Mouse (Mus musculus) lung, embryonic 15.5 days (tissue): Measurements from ENCODE around the gene Mindy4. TPM values are rescaled to one million over a fixed set of nuclear protein-coding genes. Genes with fewer than 3 reads are reported as not detected.

ENCODE experiments used
- ATAC-seq: fragments of 200-750 bp; cut with Nextera tagmentation; 2 replicates; pipeline ENCODE4 v1.8.0; 2017; ENCODE audit warnings: moderate number of reproducible peaks, borderline replicate concordance; ENCODE audit not compliant: low FRiP score, low TSS enrichment; ENCODE audit errors: extremely low read depth
- H3K27ac ChIP-seq: fragments of 300-500 bp; sonication (generic); 2 replicates; pipeline ENCODE4 v1.5.1; 2015; ENCODE audit warnings: moderate library complexity, mild to moderate bottlenecking, inconsistent platforms
- H3K27me3 ChIP-seq: fragments of 300-500 bp; sonication (generic); 2 replicates; pipeline ENCODE4 v1.6.1; 2015; ENCODE audit warnings: inconsistent platforms
- H3K36me3 ChIP-seq: fragments of 300-500 bp; sonication (generic); 2 replicates; pipeline ENCODE4 v1.6.1; 2015; ENCODE audit warnings: inconsistent platforms
- H3K4me1 ChIP-seq: fragments of 300-500 bp; sonication (generic); 2 replicates; pipeline ENCODE4 v1.6.1; 2015; ENCODE audit warnings: inconsistent platforms
- H3K4me2 ChIP-seq: fragments of 300-500 bp; sonication (generic); 2 replicates; pipeline ENCODE4 v1.6.1; 2015; ENCODE audit warnings: inconsistent platforms, mild to moderate bottlenecking, moderate library complexity
- H3K4me3 ChIP-seq: fragments of 300-500 bp; sonication (generic); 2 replicates; pipeline ENCODE4 v1.5.1; 2015; ENCODE audit warnings: mild to moderate bottlenecking, inconsistent platforms
- H3K9ac ChIP-seq: fragments of 300-500 bp; sonication (generic); 2 replicates; pipeline ENCODE4 v1.6.1; 2015; ENCODE audit warnings: inconsistent platforms
- H3K9me3 ChIP-seq: fragments of 300-500 bp; sonication (generic); 2 replicates; pipeline ENCODE4 v1.6.1; 2016; ENCODE audit warnings: inconsistent platforms
- WGBS: fragments of 180-500 bp; shearing (Covaris S2); methylation state at CpG from one replicate; pipeline ENCODE4 v1.1.7; 2015; 5-methylcytosine and 5-hydroxymethylcytosine counted together
- polyA plus RNA-seq: library from polyadenylated mRNA; unstranded; fragments of >200 nt; fragmentation: Nextera tagmentation; extraction: Ambion mirVana; gene quantifications from 2 replicates; pipeline ENCODE4 v1.2.1, GENCODE M21; 2015

The Mindy4 gene
- polyA plus RNA-seq, 1 experiment from 2014 or later = 16.4 TPM

DNA sequence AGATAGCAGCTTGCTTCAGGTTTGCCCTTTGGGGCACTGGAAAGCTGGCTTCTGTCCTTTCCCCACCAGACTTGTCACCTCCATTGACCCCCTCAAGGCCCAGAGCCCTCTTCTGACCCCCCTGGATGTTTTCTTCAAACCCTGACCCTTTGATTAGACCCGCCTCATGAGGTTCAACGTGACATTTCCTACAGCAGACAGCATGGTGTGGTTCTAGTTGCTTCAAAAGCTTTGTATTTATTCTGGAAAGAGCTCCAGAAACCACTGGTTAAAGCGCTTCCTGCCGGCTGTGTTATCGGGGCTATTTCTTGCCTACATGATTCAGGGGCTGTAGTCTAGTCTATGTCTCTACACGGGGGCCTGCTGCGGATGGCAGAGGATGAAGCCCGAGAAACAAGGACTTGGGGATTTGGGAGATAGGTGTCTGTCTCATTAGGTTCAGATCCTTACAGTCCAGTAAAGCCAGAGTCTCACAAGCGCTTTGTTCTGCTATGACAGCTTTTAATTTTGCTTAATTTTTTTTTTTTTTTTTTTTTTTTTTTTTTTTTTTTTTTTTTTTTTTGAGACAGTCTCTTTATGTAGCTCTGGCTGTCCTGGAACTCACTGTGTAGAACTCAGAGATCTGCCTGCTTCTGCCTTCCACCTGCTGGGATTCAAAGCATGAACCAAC is 37.5 kb downstream of the Mindy4 start:
- Histone ChIP-seq H3K4me1 (peaks cover 32% of the 10 kb centered on the region), H3K36me3 (no peaks in the 10 kb centered on the region; the same call in 1 of the 2 replicates), H3K27me3 (no peaks in the 10 kb centered on the region), H3K9ac (no peak overlapping the region), H3K4me2 (no peak overlapping the region), H3K4me3 (no peak overlapping the region), H3K9me3 (no peaks in the 10 kb centered on the region), H3K27ac (no peak overlapping the region)
- 83% methylated on average over 9 of the region's 9 CpGs for WGBS
- ATAC-seq = no peak

DNA sequence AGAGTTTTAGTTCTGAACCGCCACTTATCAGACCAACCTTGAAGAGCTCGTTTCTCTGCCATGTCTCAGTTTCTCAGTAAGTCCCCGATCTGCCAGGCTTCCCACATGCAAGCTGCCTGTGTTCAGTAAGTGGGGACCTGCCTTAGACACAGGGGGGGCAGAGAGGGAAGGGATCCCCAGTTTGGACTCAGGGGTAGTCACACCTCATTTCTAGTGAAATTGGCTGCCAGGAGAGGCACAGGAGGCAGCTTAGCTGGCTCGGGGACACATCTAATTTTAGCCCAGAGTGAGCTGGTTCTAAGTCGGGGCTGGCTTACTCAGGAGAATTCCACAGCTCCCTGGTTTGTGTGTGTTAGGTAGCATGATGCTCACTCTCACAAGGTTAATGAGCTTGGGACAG is 38.3 kb downstream of the Mindy4 start:
- Histone ChIP-seq H3K9ac (no peak overlapping the region), H3K4me3 (no peak overlapping the region), H3K27ac (no peak overlapping the region)

DNA sequence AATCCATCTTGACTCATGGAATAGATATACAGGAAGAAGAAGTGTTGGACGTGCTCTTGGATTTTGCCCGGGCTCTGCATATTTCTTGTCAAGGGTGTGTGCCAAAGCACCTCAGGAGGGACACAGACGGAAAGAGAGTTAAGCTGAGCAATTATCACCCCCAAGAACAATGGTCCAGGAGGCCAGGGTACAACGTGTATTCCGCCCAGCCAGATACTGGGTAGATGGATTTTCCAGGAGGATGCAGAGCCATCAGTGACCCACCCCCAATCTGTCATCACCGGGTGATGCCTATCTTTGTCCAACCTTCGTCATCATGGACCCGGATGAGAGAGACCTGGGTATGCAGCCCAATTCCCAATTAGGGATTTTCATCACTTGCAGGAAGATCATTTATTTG is 42.5 kb downstream of the Mindy4 start:
- Histone ChIP-seq H3K4me2 (no peak overlapping the region), H3K27me3 (no peaks in the 10 kb centered on the region), H3K9me3 (no peaks in the 10 kb centered on the region), H3K9ac (no peak overlapping the region), H3K4me3 (no peak overlapping the region), H3K36me3 (no peaks in the 10 kb centered on the region; the same call in 1 of the 2 replicates), H3K4me1 (peaks cover 2% of the 10 kb centered on the region; the same call in 1 of the 2 replicates), H3K27ac (no peak overlapping the region)
- 84% methylated on average over 8 of the region's 8 CpGs for WGBS
- ATAC-seq = no peak

More for the DNA sequence above, 38.3 kb downstream of the Mindy4 start:
- no peak overlapping the region for H3K4me2 ChIP-seq
- 52% methylated on average over 5 of the region's 5 CpGs for WGBS
- no peaks in the 10 kb centered on the region for H3K27me3 ChIP-seq
- H3K36me3 ChIP-seq = no peaks in the 10 kb centered on the region; the same call in 1 of the 2 replicates
- peaks cover 24% of the 10 kb centered on the region; the same call in 1 of the 2 replicates for H3K4me1 ChIP-seq
- no peak for ATAC-seq
- no peaks in the 10 kb centered on the region for H3K9me3 ChIP-seq

DNA sequence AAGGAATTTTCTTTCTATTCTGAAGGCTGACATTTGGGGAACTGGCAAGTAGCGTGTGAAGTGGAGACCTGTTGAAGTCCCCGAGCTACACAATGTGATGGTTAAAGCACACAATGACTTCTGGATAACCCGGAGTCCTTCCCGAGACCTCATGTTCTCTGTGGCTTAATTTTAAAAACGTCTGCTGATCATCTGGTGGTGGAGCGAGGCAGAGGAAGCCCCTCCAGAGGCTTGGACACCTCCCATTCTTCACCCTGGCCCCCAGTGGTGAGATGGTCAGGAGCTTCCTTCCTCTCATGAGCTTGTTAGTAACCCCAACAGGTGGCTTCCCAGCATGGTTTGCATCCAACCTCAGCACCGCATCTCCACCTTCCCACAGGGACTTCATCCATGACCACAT is 43.3 kb downstream of the Mindy4 start:
- 90% methylated on average over 7 of the region's 7 CpGs for WGBS
- Histone ChIP-seq H3K4me2 (no peak overlapping the region), H3K9ac (no peak overlapping the region), H3K4me1 (peaks cover 4% of the 10 kb centered on the region; the same call in 1 of the 2 replicates), H3K27me3 (no peaks in the 10 kb centered on the region), H3K9me3 (no peaks in the 10 kb centered on the region), H3K27ac (no peak overlapping the region), H3K4me3 (no peak overlapping the region), H3K36me3 (no peaks in the 10 kb centered on the region; the same call in 1 of the 2 replicates)
- no peak for ATAC-seq

DNA sequence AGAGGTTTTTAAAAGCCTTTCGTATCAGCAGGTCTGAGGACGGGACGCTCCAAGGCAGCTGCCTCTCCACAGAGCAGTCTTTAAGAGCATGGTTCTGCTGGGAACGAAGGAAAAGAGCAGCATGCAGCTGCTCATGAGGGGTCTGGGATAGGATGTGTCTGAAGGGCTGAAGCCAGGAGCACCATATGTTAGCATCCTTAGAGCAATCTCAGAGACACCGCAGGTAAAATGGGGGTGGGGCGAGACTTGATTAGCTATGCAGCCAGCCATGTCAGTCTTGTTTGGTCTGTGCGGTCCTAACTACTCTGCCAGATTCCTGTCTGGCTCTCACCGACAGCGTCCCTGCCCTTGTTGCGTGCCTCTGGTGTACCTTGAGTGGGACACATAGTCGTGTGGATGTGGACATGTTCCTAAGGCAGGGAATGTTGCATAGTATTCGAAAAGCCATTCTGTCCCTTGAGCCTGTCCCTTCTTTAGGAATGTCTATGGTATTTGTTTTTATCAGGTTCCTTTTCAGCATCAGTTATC is 43.8 kb downstream of the Mindy4 start:
- H3K9me3 ChIP-seq = no peaks in the 10 kb centered on the region
- H3K4me2 ChIP-seq = no peak overlapping the region
- no peak overlapping the region for H3K9ac ChIP-seq
- H3K36me3 ChIP-seq = no peaks in the 10 kb centered on the region; the same call in 1 of the 2 replicates
- H3K27ac ChIP-seq = no peak overlapping the region
- H3K4me3 ChIP-seq = no peak overlapping the region
- WGBS = 82% methylated on average over 12 of the region's 12 CpGs
- ATAC-seq = no peak
- H3K27me3 ChIP-seq = no peaks in the 10 kb centered on the region
- peaks cover 6% of the 10 kb centered on the region; the same call in 1 of the 2 replicates for H3K4me1 ChIP-seq

DNA sequence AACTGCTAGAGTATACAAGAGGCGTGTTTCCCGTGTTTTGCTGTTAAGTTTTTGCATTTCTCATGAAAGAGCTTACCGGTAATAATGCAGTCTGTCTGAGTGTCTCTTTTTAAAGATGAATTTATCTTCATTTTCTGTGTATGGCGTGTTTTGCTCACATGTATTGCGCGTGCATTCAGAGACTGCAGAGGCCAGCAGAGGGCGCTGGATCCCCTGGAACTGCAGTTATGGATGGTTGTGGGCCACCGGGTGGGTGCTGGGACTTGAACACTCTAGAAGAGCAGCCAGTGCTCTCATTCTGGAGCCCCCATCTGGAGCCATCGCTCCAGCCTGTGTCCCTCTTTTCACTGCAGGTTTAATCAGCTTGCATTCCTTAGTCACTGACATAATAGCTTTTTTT is 46.1 kb downstream of the Mindy4 start:
- no peak overlapping the region for H3K4me2 ChIP-seq
- ATAC-seq = no peak
- peaks cover 6% of the 10 kb centered on the region; the same call in 1 of the 2 replicates for H3K4me1 ChIP-seq

DNA sequence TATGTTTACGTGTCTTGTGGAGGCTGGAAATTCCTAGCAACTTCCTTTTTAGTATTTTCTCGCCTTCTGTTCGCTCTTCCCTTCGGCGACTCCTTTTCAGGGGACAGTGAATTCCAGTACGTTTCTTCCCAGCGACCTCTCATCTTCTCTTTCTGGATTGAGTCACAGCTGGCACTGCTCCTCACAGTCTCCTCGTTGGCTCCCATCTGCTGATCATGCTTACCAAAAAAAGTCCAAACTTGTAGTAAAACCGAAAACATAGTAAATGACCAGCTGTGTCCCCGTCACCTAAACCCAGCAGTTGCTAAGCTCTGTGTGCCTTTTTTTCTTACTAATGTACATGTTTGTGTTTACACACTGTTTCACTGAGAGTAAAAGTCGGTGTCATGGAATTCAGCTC is 47.6 kb downstream of the Mindy4 start:
- WGBS = 61% methylated on average over 11 of the region's 11 CpGs
- Histone ChIP-seq H3K4me3 (no peak overlapping the region), H3K27me3 (no peaks in the 10 kb centered on the region), H3K4me1 (peaks cover 12% of the 10 kb centered on the region; the same call in 1 of the 2 replicates), H3K9ac (no peak overlapping the region), H3K36me3 (no peaks in the 10 kb centered on the region; the same call in 1 of the 2 replicates), H3K4me2 (no peak overlapping the region), H3K27ac (0 out of 2 replicates have a peak overlapping the region, but pooled peaks have one; percentile 1), H3K9me3 (no peaks in the 10 kb centered on the region)
- no peak for ATAC-seq

More for the DNA sequence above, 46.1 kb downstream of the Mindy4 start:
- no peak overlapping the region for H3K9ac ChIP-seq
- no peaks in the 10 kb centered on the region for H3K27me3 ChIP-seq
- no peaks in the 10 kb centered on the region; the same call in 1 of the 2 replicates for H3K36me3 ChIP-seq
- 89% methylated on average over 9 of the region's 9 CpGs for WGBS
- H3K9me3 ChIP-seq = no peaks in the 10 kb centered on the region
- H3K4me3 ChIP-seq = no peak overlapping the region
- H3K27ac ChIP-seq = no peak overlapping the region

DNA sequence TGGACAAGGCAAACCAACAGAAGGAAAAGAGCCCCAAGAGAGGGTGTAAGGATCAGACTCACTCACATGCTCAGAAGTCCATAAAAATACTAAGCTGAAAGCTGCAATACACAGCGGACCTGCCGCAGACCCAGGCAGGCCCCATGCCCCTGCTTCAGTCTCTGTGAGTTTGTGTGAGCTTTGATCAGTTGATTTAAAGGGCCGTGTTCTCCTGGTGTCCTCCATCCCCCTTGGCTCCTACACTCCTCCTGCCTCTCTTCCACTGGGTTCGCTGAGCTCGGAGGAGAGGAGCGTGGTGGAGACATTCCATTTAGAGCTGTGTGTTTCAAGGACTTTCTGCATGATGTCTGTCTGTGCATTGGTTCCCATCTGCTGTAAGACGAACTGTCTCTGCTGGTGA is 48.4 kb downstream of the Mindy4 start:
- Histone ChIP-seq H3K4me2 (no peak overlapping the region), H3K9me3 (no peaks in the 10 kb centered on the region), H3K4me3 (no peak overlapping the region), H3K36me3 (no peaks in the 10 kb centered on the region), H3K9ac (no peak overlapping the region), H3K27ac (no peak overlapping the region), H3K4me1 (peaks cover 15% of the 10 kb centered on the region), H3K27me3 (no peaks in the 10 kb centered on the region)
- 72% methylated on average over 7 of the region's 7 CpGs for WGBS
- no peak for ATAC-seq

DNA sequence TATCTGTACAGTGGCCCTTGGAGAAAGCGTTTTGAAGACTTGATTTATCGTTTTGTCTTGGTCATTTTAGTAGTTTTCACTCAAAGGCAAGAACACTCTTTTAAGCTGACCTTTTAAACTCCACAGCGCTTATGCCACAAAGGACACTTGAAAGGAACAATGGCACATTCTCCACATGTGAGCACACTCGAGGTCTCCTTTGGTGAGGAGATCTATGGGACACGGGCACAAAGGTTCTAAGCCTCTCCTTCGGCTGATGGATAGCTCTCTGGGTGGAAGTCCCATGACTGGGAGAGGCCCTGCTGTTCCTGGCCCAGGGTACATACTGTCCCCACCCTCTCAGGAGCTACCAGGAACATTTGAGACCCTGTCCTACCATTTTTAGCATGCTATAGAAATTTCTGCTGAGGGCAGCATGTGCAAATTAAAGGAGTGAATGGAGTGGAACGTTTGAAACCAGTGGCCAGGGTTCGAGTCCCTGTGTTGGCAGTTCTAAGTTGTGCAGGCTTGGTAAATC is 49.6 kb downstream of the Mindy4 start:
- 69% methylated on average over 8 of the region's 8 CpGs for WGBS
- Histone ChIP-seq H3K9ac (no peak overlapping the region), H3K4me1 (peaks cover 23% of the 10 kb centered on the region), H3K27ac (no peak overlapping the region), H3K4me2 (no peak overlapping the region), H3K4me3 (no peak overlapping the region), H3K27me3 (no peaks in the 10 kb centered on the region), H3K9me3 (no peaks in the 10 kb centered on the region), H3K36me3 (no peaks in the 10 kb centered on the region)
- no peak for ATAC-seq

DNA sequence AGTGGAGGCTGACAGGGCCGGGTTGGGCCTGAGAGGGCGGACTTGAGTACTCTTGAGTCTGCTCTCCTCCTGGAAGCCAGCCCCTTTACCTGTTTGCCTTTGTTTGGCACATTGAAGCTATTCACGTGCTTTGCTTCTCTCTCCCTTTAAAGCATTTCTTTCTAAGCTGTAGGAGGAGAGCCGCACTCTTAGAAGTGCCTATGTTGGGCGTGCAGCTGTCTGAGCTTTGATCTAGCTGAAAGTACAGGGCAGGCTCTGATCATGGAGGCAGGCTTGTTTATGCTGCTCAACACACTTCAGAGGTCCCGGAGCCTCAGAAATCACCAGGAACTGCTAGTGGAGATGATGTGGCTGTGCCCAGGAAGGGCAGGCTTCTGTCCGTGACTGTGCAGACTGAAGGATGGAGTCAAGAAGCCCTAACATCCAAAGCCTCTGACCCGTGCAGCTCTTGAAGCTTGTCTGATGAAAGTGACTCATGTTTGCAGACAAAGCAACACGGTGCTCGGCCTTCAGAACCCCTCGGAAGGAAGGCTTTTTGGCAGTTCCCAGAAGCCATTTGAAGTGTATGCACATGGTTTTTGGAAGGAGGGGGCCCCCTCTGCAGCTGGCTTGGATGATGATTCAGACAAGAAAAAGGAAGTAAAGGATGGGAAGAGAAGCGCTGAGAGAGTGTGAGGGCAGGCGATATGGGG is 53.5 kb downstream of the Mindy4 start:
- H3K36me3 ChIP-seq = no peaks in the 10 kb centered on the region
- H3K4me2 ChIP-seq = peak overlapping the region; percentile 26; the same call in 1 of the 2 replicates
- H3K9me3 ChIP-seq = no peaks in the 10 kb centered on the region
- WGBS = 30% methylated on average over 13 of the region's 13 CpGs
- H3K4me3 ChIP-seq = no peak overlapping the region
- peak overlapping the region; percentile 84 for H3K27ac ChIP-seq
- no peak overlapping the region for H3K9ac ChIP-seq
- H3K27me3 ChIP-seq = no peaks in the 10 kb centered on the region
- peaks cover 30% of the 10 kb centered on the region for H3K4me1 ChIP-seq
- peak; percentile 78 for ATAC-seq

DNA sequence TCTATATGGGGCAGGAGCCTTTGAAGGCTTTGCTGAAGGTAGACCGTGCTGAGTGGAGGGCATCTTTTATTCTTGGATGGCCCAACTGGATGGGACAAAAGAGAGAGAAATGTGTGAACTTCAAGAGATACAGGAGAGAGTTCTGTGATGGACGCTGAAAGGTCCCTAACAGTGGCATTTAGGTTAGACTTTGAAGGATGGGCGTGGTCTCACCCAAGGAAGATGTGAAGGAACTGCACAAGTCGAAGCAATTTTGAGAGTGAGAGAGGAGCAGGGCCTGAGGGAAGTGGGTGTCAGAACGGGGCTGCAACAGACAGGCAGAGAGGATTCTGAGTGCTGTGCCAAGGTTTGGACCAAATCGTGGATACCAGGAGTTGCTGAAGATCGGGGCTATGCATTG is 54.1 kb downstream of the Mindy4 start:
- WGBS = 64% methylated on average over 7 of the region's 7 CpGs
- Histone ChIP-seq H3K27me3 (no peaks in the 10 kb centered on the region), H3K4me1 (peaks cover 29% of the 10 kb centered on the region), H3K9me3 (no peaks in the 10 kb centered on the region), H3K4me2 (peak overlapping the region; percentile 26; the same call in 1 of the 2 replicates), H3K9ac (no peak overlapping the region), H3K27ac (peak overlapping the region; percentile 84), H3K36me3 (no peaks in the 10 kb centered on the region), H3K4me3 (no peak overlapping the region)
- ATAC-seq = no peak
